Mouse (Mus musculus): ENCODE measurements around the gene Ifi203.
"Not testable (repeated sequence)": the region's sequence is repeated elsewhere in the genome, so short reads cannot be mapped to it uniquely, and the experiment has no call there.

Ifi203 gene

DNA sequence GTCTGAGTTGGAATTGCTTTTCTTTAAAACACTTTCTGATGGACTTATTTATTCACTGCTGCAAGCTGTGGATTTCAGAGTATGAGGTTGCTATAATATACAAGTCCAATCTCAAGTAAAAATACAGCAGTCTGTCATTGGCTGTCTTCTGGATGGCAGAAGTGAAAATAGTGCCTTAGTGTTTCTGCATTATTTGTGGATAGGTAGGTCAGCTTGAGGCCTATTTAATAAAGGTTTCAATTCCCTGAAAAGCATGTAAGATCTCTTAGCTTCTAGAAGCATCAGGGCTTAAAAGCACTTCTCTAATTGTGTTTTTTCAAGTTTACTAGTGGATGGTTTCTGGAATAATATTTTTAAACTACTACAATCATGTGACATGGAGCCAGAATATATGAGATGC, 52.7 kb downstream of the Ifi203 start:
- DNase-seq (ENCODE audit: low spot score in 2 of 2) = not testable (repeated sequence)

DNA sequence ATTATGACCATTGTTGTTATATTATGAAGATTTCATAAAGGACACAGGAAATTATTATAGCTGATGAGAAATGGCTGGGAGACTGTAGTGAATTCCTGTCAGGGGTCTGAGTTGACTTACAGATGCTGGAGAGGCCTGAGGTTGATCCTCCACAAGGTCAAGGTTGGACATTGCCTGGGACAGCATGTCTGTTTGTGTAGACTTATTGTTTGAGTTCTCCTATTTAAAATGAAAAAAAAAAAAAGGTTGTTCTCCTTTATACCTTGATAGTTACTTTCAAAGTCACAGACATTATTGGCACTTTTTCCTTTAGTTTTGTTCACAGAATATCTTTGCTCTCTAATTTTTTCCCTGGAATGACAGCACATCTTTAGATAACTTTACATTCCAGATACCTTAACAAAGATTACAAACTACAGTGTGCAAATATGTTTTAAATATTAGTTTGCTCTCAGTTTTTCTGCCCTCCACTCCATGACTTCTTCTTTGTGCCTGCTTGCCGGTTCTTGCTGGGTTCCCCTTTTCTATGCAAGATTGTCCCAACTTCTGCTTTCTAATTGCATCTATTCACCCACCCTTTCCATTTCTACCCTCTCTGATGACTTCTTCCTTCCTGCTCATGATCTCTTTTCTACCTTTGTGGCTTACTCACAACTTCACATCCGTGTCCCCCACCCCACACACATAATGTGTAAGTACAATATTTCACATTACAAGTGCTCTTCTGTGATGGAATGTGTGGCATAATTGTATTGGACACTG, 55.3 kb downstream of the Ifi203 start:
- not testable (repeated sequence) for DNase-seq (ENCODE audit: low spot score in 2 of 2)

DNA sequence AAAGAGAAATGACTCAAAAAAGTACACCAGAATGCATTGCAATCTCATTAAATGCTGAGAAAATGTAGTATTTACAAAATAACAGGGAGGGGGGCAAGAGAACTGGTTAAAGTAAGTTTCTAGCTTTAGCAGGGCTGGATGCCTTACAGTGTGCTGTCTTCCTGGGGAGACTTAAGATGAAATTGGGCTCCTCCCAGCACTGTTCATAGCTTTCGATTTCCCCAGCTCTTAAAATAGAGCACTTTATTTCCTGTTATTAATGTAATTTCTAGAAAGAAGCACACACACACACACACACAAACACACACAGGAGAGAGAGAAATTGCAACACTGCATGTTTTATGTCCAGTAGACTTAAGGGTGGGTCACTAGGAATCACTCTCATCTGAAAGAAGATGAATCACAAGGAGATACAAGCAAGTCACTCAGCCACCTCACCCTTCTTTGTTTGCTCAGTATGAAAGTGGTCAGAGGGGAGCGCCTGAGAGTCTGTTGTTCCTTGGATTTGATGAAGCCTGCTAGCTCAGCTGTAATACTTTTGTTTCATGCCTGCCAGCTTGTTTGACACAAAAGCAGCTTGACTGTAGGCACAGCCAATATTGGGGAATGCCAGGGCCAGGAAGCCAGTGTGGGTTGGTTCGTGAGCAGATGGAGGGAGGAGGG, 62.3 kb downstream of the Ifi203 start:
- not testable (repeated sequence) for DNase-seq (ENCODE audit: low spot score in 2 of 2)

DNA sequence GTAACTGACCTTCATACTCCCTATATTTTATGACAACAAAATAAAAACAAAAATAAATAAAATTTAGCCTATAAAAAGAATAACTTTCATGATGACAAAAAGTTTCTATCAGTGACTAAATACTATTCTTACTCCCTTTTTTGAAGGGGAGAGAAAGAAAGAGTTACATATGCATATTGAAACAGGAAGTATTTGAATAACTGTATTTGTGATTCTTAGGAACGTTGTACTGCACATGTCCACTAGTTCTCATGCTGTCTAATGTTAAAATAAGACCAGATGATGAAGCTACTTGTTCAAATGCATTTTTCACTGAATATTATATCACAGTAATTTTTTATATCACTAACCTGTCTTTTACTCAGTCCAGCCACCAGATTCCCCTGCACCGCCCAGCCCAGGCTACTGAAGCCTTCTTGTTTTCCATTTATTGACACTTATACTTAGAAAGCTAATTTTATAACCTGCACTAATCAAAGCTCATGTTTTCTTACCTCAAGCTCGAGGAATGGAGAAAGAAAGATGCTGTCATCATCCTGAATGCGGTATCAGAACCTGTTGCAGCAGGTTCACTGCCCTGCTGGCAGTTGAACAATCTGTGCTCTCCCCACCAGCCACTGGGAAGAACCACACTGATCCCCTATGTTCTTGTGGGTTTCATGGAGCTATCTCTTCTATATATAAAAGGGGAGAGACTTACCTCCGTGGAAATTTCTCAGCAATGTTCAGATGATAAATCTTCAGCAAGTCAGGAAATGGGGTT, 63.1 kb downstream of the Ifi203 start:
- not testable (repeated sequence) for DNase-seq (ENCODE audit: low spot score in 2 of 2)

DNA sequence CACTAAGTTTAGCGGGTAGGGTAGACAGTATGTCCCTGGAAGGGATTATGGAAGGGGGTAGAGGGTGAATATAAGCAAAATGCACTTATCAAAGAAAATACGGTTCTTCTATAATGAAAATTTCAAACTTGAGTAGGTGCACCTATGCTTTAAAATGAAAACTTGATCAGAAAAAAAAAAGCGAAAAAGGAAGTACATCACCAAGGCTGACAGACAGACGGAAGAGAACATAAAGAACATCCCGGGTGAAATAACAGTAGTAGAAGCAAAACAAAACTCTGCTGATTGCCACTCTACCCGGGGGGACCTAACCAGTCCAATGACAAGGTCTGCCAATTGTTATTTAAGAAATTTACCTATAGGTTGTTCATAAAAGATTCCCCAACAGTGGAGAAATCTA, 64.2 kb downstream of the Ifi203 start:
- not testable (repeated sequence) for DNase-seq (ENCODE audit: low spot score in 2 of 2)

DNA sequence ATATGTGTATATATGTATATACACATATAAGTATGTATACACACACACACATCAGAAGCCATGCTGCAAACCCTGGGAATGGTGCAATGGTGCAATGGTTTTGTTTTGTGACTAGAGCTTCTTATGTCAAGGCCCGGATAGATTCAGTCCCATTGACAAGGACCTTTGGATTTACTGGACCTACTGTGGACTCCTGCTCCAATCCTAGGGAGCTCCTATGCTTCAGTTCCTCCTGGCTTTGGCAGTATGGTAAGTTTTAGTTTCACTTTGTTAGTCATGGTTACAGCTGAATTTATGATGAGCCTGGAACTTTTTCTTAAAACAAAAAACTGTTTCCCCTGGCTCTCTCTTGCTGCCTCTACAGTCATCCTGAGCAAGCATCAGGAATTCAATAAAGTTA, 65.3 kb downstream of the Ifi203 start:
- DNase-seq (ENCODE audit: low spot score in 2 of 2) = not testable (repeated sequence)
